Mouse (Mus musculus) brain, embryonic 14.5 days (tissue): ENCODE data around the gene Fnbp1l.

Experiments
- CTCF ChIP-seq: fragments of 200-500 bp; IDR thresholded peaks from 2 replicates; pipeline ENCODE4 v1.5.1; 2012; ENCODE audit warnings: inconsistent platforms, mild to moderate bottlenecking, moderate library complexity, borderline replicate concordance; ENCODE audit not compliant: insufficient read depth, insufficient read length; ENCODE audit errors: extremely low read depth
- POLR2A ChIP-seq: fragments of 200-500 bp; IDR thresholded peaks from 2 replicates; pipeline ENCODE4 v1.6.1; 2012; ENCODE audit warnings: mild to moderate bottlenecking, inconsistent platforms, borderline replicate concordance; ENCODE audit not compliant: poor library complexity, insufficient read depth, insufficient read length, severe bottlenecking; ENCODE audit errors: extremely low read depth

DNA sequence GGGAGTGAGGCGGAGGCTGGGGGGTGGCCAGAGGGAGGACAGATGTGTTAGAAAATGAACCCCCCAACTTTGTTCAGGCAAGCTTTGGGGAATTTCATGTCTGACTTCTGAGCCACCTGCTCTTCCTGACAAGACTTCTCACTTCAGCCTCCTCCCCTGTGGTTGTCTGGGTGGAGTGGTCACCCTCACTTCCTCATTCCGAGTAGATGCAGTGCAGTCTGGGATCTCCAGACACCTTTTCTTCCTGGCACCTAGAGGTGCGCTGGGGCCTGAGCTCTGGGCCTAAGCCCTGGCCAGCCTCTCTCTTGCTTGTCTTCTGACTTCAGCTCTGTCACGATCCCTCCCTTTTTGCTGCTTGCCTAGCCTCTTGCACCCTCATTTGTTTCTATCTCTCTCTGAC is 98.6 kb downstream of the Fnbp1l start:
- TF ChIP-seq CTCF = no peak
- TF ChIP-seq POLR2A = no peak
